Mouse (Mus musculus) intestine, postnatal 0 days (tissue): ENCODE data around the gene D17H6S53E. TPM values are rescaled to one million over a fixed set of nuclear protein-coding genes. Genes with fewer than 3 reads are reported as not detected.
A peak's percentile ranks its signal among the peaks of the same experiment; 100 is the strongest.

Experiments used
- ATAC-seq: fragments of 200-750 bp; cut with Nextera tagmentation; 2 replicates; pipeline ENCODE4 v1.8.0; 2017; ENCODE audit warnings: mild to moderate bottlenecking, moderate TSS enrichment, moderate library complexity
- H3K27ac ChIP-seq: fragments of 300-500 bp; sonication (generic); 2 replicates; pipeline ENCODE4 v1.5.1; 2014; ENCODE audit warnings: mild to moderate bottlenecking, low read depth, low read length, moderate library complexity
- H3K27me3 ChIP-seq: fragments of 300-500 bp; sonication (generic); replicated peaks from 2 replicates; pipeline ENCODE4 v1.6.1; 2014; ENCODE audit warnings: low read length, mixed read lengths; ENCODE audit not compliant: control insufficient read depth, insufficient read depth
- H3K36me3 ChIP-seq: fragments of 300-500 bp; sonication (generic); 2 replicates; pipeline ENCODE4 v1.6.1; 2014; ENCODE audit warnings: mild to moderate bottlenecking, moderate library complexity; ENCODE audit not compliant: control insufficient read depth, insufficient read depth
- H3K4me1 ChIP-seq: fragments of 300-500 bp; sonication (generic); replicated peaks from 2 replicates; pipeline ENCODE4 v1.6.1; 2014; ENCODE audit warnings: antibody characterized with exemption, low read length, mixed read lengths; ENCODE audit not compliant: control insufficient read depth, insufficient read depth
- H3K4me2 ChIP-seq: fragments of 300-500 bp; sonication (generic); replicated peaks from 2 replicates; pipeline ENCODE4 v1.6.1; 2014; ENCODE audit warnings: low read depth, mild to moderate bottlenecking, moderate library complexity
- H3K4me3 ChIP-seq: fragments of 300-500 bp; sonication (generic); 2 replicates; pipeline ENCODE4 v1.5.1; 2014; ENCODE audit warnings: low read depth, low read length
- H3K9ac ChIP-seq: fragments of 300-500 bp; sonication (generic); 2 replicates; pipeline ENCODE4 v1.6.1; 2014; ENCODE audit warnings: mild to moderate bottlenecking, low read depth, low read length
- H3K9me3 ChIP-seq: fragments of 300-500 bp; sonication (generic); 2 replicates; pipeline ENCODE4 v1.6.1; 2016; ENCODE audit warnings: mixed run types; ENCODE audit not compliant: control insufficient read depth
- CTCF ChIP-seq: sonication (generic); IDR thresholded peaks from 2 replicates; pipeline ENCODE4 v1.5.1; 2016; ENCODE audit warnings: low read depth, mild to moderate bottlenecking, control low read depth, antibody characterized with exemption, moderate library complexity
- WGBS: fragments of 180-500 bp; shearing (Covaris S2); extraction: QIAGEN DNeasy Blood & Tissue Kit; methylation state at CpG from one replicate; pipeline ENCODE4 v1.1.7; 2014; 5-methylcytosine and 5-hydroxymethylcytosine counted together
- polyA plus RNA-seq: library from polyadenylated mRNA; unstranded; fragments of >200 nt; fragmentation: Nextera tagmentation; extraction: Ambion mirVana; gene quantifications from 2 replicates; pipeline ENCODE4 v1.2.1, GENCODE M21; 2015

D17H6S53E gene
- polyA plus RNA-seq, 1 experiment from 2014 or later, result 26.3 TPM

DNA sequence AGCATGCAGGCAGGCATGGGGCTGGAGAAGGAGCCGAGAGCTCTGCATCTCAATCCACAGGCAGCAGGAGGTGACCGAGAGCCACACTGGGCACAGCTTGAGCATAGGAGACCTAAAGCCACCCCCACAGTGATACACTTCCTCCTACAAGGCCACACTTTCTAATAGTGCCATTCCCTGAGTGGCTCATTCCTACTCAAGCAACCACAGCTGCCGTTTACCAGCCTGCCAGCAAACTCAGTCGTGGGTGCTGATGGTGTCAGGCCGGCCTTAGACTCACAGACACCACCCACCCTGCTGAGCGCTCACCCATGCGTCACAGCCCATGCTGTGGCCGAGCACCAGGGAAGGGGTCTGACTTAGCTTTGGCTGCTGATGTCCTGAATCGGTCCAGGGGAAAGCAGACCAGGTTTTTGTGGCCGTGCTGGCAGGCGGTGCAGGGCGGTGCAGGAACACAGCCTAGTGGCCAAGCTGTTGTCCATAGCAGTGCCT is 29.0 kb upstream of the D17H6S53E start:
- no peak for TF ChIP-seq CTCF
- no peak overlapping the region for H3K27ac ChIP-seq
- ATAC-seq, result no peak
- no peak overlapping the region for H3K4me2 ChIP-seq
- no peaks in the 10 kb centered on the region for H3K27me3 ChIP-seq
- no peak overlapping the region for H3K9ac ChIP-seq
- no peak overlapping the region for H3K4me3 ChIP-seq
- H3K36me3 ChIP-seq, result peaks cover 98% of the 10 kb centered on the region
- 89% methylated on average over 12 of the region's 12 CpGs for WGBS
- no peaks in the 10 kb centered on the region for H3K4me1 ChIP-seq
- H3K9me3 ChIP-seq, result no peaks in the 10 kb centered on the region

- TF ChIP-seq CTCF, result no peak
- Histone ChIP-seq H3K4me3 (no peak overlapping the region), H3K36me3 (peaks cover 80% of the 10 kb centered on the region), H3K4me2 (no peak overlapping the region; the same call in 1 of the 2 replicates), H3K9ac (no peak overlapping the region), H3K27me3 (no peaks in the 10 kb centered on the region), H3K9me3 (no peaks in the 10 kb centered on the region), H3K4me1 (no peaks in the 10 kb centered on the region), H3K27ac (0 out of 2 replicates have a peak overlapping the region, but pooled peaks have one; percentile 21)
- 0 out of 2 replicates have a peak, but pooled peaks have one; percentile 11 for ATAC-seq
- 55% methylated on average over 10 of the region's 10 CpGs for WGBS
These were observed 25.9 kb upstream of the D17H6S53E start for GRCm38 (mm10) chr17:35100196-35100765.

DNA sequence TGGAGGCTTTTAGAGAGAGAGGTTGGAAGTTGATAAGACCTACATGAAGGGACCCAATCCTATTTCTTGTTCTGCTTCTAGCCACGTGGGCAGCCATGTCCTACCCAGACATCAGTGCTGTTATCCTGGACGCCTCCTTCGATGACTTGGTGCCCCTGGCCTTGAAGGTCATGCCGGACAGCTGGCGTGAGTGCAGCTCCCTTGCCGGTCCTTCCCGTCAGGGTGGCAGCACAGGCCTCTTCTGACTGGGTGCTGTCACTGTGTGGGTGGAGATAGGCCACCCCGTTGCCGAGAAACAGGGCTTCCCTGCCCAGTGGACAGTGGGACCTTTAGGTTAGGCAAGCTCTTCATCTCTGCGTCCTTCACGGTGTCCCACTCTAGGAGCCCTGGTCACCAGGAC is 25.0 kb upstream of the D17H6S53E start:
- peaks cover 71% of the 10 kb centered on the region for H3K36me3 ChIP-seq
- ATAC-seq, result no peak

DNA sequence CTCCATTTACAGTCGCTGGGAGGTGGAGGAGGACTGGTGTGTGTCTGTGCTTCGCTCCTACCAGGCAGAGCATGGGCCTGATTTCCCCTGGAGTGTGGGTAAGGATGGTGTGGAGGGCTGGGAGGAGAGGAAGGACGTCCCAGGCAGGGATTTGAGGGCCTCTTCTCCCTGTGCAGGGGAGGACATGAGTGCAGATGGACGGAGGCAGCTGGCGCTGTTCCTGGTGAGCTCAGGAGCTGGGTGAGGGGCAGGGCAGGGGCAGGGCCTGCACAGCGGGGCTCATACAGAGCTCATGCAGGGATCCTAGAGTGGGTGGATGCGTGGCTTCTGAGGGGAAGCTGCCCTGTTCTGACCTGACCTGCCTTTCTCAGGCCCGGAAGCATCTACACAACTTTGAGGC is 23.9 kb upstream of the D17H6S53E start:
- Histone ChIP-seq H3K4me1 (no peaks in the 10 kb centered on the region), H3K27ac (peak overlapping the region; percentile 21; the same call in 1 of the 2 replicates), H3K4me3 (no peak overlapping the region), H3K36me3 (peaks cover 59% of the 10 kb centered on the region), H3K9me3 (no peaks in the 10 kb centered on the region), H3K9ac (no peak overlapping the region), H3K27me3 (no peaks in the 10 kb centered on the region), H3K4me2 (no peak overlapping the region)
- WGBS, result 76% methylated on average over 8 of the region's 8 CpGs
- TF ChIP-seq CTCF, result no peak
- ATAC-seq, result no peak

More for the DNA sequence above, 25.0 kb upstream of the D17H6S53E start:
- H3K9ac ChIP-seq, result no peak overlapping the region
- WGBS, result 92% methylated on average over 11 of the region's 11 CpGs
- no peak overlapping the region for H3K4me3 ChIP-seq
- 0 out of 2 replicates have a peak overlapping the region, but pooled peaks have one; percentile 15 for H3K27ac ChIP-seq
- TF ChIP-seq CTCF, result no peak
- H3K4me1 ChIP-seq, result no peaks in the 10 kb centered on the region
- H3K9me3 ChIP-seq, result no peaks in the 10 kb centered on the region
- H3K4me2 ChIP-seq, result no peak overlapping the region
- H3K27me3 ChIP-seq, result no peaks in the 10 kb centered on the region

- H3K27me3 ChIP-seq, result no peaks in the 10 kb centered on the region
- H3K9me3 ChIP-seq, result no peaks in the 10 kb centered on the region
- WGBS, result 33% methylated on average over 6 of the region's 6 CpGs
- no peak overlapping the region for H3K4me3 ChIP-seq
- no peak overlapping the region for H3K9ac ChIP-seq
- H3K4me2 ChIP-seq, result no peak overlapping the region; the same call in 1 of the 2 replicates
- TF ChIP-seq CTCF, result no peak
- peaks cover 51% of the 10 kb centered on the region for H3K36me3 ChIP-seq
- H3K4me1 ChIP-seq, result no peaks in the 10 kb centered on the region
- H3K27ac ChIP-seq, result peak overlapping the region; percentile 64
- peak; percentile 82 for ATAC-seq
These were observed 22.9 kb upstream of the D17H6S53E start for GRCm38 (mm10) chr17:35103221-35103690.

DNA sequence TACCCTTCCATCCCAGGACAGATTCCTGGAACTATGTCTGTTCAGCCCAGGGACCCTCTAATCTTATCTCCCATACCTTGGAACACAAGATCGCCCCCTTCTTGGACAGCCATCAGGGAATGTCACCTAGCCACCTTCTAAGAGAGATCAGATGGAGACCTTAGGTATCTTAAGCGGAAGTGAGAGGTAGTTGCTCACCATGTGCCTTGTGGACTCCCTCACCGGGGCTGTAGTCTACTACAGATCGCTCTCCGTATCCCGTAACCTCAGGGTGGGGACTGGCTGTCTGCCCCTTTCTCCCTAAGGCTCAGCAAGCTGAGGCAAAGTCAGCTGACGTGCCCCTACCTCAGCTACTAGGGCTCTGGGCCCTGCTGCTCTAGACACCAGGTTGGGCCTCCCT is 22.1 kb upstream of the D17H6S53E start:
- no peaks in the 10 kb centered on the region for H3K27me3 ChIP-seq
- H3K4me3 ChIP-seq, result no peak overlapping the region
- no peaks in the 10 kb centered on the region for H3K4me1 ChIP-seq
- no peak for TF ChIP-seq CTCF
- H3K9ac ChIP-seq, result no peak overlapping the region
- peak overlapping the region; percentile 64 for H3K27ac ChIP-seq
- no peak overlapping the region for H3K4me2 ChIP-seq
- peaks cover 43% of the 10 kb centered on the region for H3K36me3 ChIP-seq
- WGBS, result 91% methylated on average over 7 of the region's 7 CpGs
- H3K9me3 ChIP-seq, result no peaks in the 10 kb centered on the region
- ATAC-seq, result no peak
